Mouse (Mus musculus): ENCODE measurements around the gene Hnf1a.

Gene Hnf1a

GRCm38 (mm10) chr5:114979250-114980121, 8.6 kb upstream of the Hnf1a start:
- DNase-seq (ENCODE audit: low read depth, low spot score) = peak; percentile 79

- DNase-seq (ENCODE audit: low read depth, low spot score) = peak; percentile 72
Observed at GRCm38 (mm10) chr5:114978888-114979249, 8.0 kb upstream of the Hnf1a start.

GRCm38 (mm10) chr5:114978473-114978872, 7.6 kb upstream of the Hnf1a start:
- DNase-seq (ENCODE audit: low read depth, low spot score) = no peak

GRCm38 (mm10) chr5:114976935-114977334, 6.0 kb upstream of the Hnf1a start:
- no peak for DNase-seq (ENCODE audit: low read depth, low spot score)

- DNase-seq (ENCODE audit: low read depth, low spot score) = no peak
Observed at GRCm38 (mm10) chr5:114973131-114973530, 2.2 kb upstream of the Hnf1a start.

DNA sequence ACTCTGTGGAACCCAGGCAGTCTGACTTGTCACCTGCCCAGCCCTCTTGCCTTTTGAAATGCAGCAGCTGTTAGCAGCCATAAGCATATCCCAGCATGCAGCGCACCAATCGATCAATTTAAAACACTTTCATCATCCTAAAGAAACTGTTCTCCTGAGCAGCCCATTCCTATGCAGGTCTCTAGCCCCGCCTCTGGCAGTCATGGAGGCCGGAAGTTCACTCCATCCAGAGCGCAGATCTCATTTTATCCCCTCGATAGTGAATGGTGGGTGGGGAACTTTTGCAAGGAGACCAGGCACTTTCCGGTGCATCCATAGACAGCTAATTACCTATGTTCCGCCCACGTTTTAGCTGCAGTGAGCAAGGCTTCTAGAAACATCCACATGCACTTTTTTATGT, 1.3 kb upstream of the Hnf1a start:
- no peak for DNase-seq (ENCODE audit: low read depth, low spot score)

DNA sequence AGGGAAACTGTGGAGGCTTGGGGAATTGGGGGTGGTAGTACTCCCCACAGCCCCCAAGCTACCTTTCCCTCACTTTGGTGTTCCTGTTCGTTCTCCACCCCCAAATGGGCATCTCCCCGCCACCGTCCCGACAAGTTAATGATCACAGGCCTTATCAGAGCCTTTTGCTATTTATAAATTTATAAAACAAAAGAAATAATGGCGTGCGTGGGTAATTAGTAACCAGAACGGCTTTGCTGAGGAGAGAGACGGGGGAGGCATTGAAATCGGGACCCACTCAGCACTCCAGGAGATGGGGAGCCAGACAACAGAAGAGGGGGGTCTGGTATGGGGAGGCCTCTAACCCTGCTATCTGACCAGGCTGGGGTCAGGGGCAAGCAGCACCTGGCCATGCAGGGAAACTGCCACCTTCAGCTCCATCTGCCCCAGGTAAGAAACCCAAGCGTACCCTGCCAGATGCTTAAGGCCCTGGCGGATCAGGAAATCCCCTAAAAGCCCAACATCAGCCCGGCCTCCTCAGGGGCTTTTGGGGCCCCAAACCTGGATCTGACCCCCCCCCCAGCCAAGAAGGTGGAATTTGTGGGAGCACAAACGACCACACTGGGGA, 1.2 kb downstream of the Hnf1a start:
- no peak for DNase-seq (ENCODE audit: low read depth, low spot score)

DNA sequence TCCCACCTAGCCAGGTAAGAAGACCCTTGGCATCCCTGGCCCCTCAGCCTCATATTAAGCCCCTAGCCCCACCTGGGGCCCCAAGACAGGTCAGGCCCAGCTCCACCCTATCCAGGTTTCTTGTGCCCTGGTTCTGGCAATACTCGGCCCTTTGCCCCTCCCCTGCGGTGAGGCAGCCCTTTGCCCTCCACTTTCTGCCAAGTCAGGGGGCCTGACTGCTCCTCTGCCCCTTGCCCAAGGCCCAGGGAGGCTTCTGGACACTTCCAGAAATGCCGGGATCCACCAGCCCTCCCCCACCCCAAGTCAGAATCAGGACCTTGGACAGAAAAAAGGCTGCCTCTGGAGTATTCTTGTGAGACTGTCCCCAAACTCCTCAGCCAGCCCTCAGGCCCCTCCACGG, 1.8 kb downstream of the Hnf1a start:
- DNase-seq (ENCODE audit: low read depth, low spot score) = no peak

DNA sequence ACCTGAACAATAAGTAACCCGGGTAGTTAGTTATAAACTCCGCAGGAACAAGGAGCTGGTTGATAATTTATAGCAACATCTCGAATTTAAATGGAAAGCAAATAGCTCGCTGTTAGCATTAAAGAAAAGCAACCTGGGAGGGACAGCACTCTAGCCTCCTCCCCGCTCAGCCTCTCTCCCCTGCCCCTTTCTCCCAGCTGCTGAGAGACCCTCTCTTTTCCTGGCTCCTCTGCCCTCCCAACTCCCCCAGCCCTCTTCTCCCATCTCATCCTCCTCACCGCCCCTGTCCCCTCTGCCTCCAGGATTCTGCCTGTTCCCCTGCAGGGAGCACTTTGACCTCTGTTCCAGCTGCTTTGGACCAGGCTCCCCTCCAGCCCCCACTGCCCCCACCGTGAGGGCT, 2.2 kb downstream of the Hnf1a start:
- DNase-seq (ENCODE audit: low read depth, low spot score) = no peak

DNA sequence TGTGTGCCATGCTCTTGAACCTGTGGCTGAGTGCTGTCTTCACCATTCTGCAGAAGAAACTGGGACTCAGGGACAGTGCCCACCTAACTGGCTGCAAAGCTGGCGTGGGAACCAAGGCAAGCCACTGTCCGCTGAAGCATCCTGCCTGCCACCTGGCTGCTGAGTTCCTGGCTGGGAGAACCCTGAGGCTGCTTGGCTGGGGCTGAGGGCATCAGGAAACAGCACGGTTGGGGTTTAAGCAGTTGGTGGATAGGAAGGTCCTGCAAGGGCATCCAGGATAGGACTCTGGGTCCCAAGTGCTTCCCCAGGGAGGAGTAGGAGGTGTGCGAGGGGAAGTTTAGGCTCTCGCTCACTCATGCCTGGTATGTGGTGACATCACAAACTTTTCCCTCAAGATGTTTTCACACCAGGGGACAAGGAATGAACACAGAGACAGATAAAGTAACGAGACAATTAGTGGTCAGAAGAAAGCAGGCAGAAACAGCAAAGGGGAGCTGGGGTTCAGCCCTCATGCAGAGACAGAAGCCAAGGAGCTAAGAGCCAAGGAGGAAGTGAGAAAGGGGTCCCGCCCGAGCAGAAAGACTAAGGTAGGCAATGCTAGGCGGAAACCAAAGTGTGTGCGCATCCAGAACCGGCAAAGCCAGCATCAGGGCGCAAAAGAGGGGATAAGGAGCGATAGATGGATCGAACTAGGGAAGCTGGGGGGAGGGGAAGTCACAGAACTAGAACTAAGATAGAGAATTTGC, 3.2 kb downstream of the Hnf1a start:
- DNase-seq (ENCODE audit: low read depth, low spot score) = no peak

DNA sequence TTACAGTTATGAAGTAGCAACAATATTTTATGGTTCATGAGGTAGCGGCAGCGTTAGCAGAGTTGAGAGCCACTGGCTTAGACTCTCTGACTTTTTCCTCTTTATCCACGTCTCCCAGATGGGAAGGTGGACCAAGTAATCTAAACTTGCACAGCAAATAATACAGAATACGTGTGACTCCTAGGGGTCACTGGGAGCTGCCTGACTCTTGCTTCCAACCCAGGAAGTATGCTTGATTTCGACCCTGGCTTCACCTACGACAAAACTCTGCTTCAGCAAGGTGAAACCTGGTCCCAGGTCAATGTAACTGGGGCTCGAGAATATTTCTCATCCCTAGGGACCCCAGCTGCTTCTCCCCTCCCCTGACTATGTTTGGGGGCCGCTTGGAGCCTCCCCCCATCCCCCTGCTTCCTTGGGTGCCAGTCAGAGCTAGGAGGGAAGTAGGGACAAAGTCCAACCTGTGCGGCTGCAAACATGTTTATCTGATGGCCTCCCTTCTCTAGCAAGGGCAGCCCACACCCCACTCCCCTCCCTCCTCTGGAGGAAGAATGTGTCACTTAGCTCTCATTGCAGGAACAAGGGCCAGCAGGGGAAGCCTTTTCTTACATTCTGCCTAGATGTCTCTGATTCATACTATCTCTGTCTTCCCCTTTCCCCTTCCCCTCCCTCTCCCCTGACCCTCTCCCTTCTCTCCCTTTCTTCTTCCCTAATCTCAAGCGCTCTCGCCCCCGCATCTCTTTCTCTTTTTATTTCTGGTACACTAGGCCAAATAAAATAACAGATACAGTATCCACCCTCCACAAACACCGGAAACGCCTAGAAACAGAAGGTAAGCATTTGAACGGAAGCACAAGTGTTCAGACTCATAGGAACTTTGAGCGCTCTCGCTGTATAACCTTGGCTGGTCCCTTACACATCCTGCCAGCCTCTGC, 5.7 kb downstream of the Hnf1a start:
- DNase-seq (ENCODE audit: low read depth, low spot score) = no peak

- DNase-seq (ENCODE audit: low read depth, low spot score) = no peak
Observed at GRCm38 (mm10) chr5:114964315-114964966, 6.5 kb downstream of the Hnf1a start.

GRCm38 (mm10) chr5:114961590-114962360, 9.1 kb downstream of the Hnf1a start:
- DNase-seq (ENCODE audit: low read depth, low spot score) = peak; percentile 31

DNA sequence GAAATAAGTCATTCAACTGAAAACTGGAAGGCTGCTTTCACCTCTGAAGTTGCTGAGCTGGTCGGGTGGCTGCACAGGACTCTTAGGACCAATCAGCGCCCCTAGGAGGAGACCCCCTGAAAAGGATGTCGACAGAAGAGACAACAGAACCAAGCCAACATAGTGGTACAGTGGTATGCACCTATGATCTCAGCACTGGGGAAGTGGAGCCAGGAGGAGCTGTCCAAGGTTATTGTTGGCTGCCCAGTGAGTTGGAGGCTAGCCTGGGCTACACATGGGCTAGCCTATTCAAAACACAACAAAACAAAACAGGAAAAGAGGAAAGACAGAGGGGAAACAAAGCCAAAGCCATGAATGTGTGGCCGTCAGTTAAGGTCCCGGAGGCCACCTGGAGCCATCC, 12.8 kb downstream of the Hnf1a start:
- DNase-seq (ENCODE audit: low read depth, low spot score) = no peak

DNA sequence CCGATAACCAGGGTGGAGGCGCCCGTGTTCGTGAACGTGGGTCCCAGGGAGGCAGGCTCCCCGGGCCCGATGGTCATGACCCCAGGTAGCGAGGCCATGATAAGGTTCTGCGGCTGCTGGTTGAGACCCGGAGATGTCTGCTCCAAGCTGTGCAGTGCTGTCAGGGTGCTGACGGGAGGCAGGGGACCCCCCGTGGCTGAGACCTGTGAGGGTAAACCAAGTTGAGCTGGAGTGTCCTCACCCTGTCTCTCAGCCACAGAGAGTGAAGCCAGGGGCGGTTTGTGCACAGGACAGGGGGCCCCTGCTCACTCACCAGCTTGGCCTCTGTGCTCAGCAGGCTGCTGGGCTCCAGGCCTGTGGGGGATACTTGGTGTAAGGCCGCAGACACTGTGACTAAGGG, 17.6 kb downstream of the Hnf1a start:
- DNase-seq (ENCODE audit: low read depth, low spot score) = no peak

DNA sequence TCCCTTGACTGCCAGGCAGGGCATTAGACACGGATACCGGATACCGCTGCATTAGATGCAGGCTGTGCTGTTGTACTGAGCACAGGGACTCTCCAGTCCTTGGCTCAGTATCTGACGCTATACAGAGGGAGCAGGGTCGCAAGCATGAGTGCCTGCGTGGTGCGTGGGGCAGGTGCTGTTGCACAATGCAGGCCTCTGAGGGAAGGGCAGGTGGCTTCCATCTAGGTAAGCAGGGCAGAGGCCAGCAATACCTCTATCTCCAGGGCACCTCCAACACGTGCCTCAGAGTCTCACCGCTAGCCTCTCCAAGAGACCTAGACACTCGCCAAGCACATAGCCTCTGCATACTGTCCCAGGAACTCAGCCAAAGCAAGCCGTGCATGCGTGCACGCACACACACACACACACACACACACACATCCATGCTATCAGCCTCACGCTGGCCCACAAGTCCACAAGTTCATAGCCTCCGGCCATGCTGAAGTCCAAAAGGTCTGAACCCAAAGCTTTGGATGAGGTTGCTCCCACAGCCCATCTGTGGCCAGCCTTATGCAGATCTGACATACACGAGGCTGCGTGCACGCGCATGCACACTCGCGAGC, 19.5 kb downstream of the Hnf1a start:
- no peak for DNase-seq (ENCODE audit: low read depth, low spot score)

- no peak for DNase-seq (ENCODE audit: low read depth, low spot score)
Observed at GRCm38 (mm10) chr5:114950669-114951068, 20.2 kb downstream of the Hnf1a start.

DNA sequence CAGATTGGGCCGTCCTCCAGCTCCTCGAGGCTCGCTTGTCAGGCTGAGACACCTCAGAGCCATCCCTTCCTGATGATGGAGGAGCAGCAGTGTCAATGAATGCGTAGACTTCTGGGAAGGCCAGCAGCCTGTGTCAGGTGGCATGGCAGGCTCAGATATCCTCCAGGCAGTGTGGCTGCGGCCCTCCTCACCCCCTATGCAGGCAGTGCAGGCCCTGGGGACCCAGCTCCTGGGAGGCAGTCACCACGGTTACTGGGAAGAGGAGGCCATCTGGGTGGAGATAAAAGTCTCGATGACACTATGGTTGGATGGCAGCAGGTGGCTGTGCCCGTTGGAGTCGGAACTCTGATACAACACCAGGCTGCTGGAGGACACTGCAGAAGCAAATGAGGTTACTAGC, 21.1 kb downstream of the Hnf1a start:
- no peak for DNase-seq (ENCODE audit: low read depth, low spot score)

DNA sequence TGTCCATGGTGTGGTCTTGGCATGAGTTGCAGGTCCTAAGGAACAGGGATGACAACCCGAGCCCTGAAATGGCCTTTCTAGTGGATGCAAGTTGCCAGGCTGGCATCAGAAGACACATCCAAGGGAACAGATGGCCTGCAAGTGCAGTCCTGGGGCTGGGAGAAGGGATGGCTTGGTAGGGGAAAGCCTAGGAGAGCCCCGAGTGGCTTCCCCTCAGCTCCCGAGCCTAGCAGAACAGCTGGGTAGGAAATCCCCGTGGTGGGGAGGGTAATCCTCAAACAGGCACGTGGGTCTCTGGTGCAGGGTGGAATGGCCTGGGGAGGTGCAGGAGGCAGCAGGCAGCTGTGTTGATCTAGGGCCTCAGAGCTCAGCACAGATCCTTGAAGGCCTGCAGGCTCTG, 21.6 kb downstream of the Hnf1a start:
- no peak for DNase-seq (ENCODE audit: low read depth, low spot score)

DNA sequence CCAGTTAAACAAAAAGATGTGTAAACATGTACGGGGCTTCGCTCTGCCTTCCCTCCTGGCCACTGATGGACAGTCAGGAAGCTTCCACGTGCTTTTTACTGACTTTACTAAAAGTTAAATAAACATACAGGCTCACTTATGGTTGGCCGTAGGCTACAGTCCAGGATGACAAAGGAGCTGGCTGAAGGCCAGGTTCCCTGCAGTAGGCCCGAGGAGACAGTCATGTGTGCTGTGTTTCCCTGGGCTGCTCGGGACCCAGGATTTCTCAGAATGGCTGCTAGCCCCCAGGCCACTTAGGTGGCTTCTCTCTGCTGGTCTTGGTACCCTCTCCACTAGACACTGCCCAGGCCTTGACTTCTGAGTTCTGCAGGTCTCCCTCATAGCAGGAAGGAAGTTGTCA, 22.0 kb downstream of the Hnf1a start:
- no peak for DNase-seq (ENCODE audit: low read depth, low spot score)

Data from mesoderm, embryonic 11.5 days (tissue).